Mouse (Mus musculus) stomach, postnatal 0 days (tissue): ENCODE results near the gene 4931406C07Rik. TPM values are rescaled to one million over a fixed set of nuclear protein-coding genes. Genes with fewer than 3 reads are reported as not detected.

ENCODE experiments used
- ATAC-seq: fragments of 200-750 bp; cut with Nextera tagmentation; 2 replicates; pipeline ENCODE4 v1.8.0; 2017; ENCODE audit not compliant: low FRiP score, low TSS enrichment
- DNase-seq: peaks from one replicate; pipeline ENCODE4 v3.0.0-alpha.2; 2016; ENCODE audit warnings: low spot score
- H3K27ac ChIP-seq: fragments of 300-500 bp; sonication (generic); replicated peaks from 2 replicates; pipeline ENCODE4 v1.5.1; 2014; ENCODE audit warnings: mild to moderate bottlenecking, control low read depth
- H3K27me3 ChIP-seq: fragments of 300-500 bp; sonication (generic); 2 replicates; pipeline ENCODE4 v1.6.1; 2014; ENCODE audit warnings: low read length; ENCODE audit not compliant: control insufficient read depth, insufficient read depth
- H3K36me3 ChIP-seq: fragments of 300-500 bp; sonication (generic); 2 replicates; pipeline ENCODE4 v1.6.1; 2014; ENCODE audit warnings: low read length, mixed read lengths; ENCODE audit not compliant: control insufficient read depth, insufficient read depth
- H3K4me1 ChIP-seq: fragments of 300-500 bp; sonication (generic); replicated peaks from 2 replicates; pipeline ENCODE4 v1.6.1; 2014; ENCODE audit warnings: antibody characterized with exemption; ENCODE audit not compliant: control insufficient read depth, insufficient read depth
- H3K4me2 ChIP-seq: fragments of 300-500 bp; sonication (generic); replicated peaks from 2 replicates; pipeline ENCODE4 v1.6.1; 2014; ENCODE audit warnings: low read depth, mild to moderate bottlenecking, control low read depth, moderate library complexity
- H3K4me3 ChIP-seq: fragments of 300-500 bp; sonication (generic); 2 replicates; pipeline ENCODE4 v1.5.1; 2014; ENCODE audit warnings: low read depth, low read length, control low read depth
- H3K9ac ChIP-seq: fragments of 300-500 bp; sonication (generic); 2 replicates; pipeline ENCODE4 v1.6.1; 2014; ENCODE audit warnings: mild to moderate bottlenecking, low read length, control low read depth, mixed read lengths
- H3K9me3 ChIP-seq: fragments of 300-500 bp; sonication (generic); 2 replicates; pipeline ENCODE4 v1.6.1; 2016; ENCODE audit warnings: low read length; ENCODE audit not compliant: control insufficient read depth
- CTCF ChIP-seq: IDR thresholded peaks from 2 replicates; pipeline ENCODE4 v1.5.1; 2016; ENCODE audit warnings: antibody characterized with exemption, low read depth, mild to moderate bottlenecking, moderate library complexity
- EP300 ChIP-seq: optimal IDR thresholded peaks from 2 replicates; pipeline ENCODE3; 2016; ENCODE audit warnings: antibody characterized with exemption
- WGBS: fragments of 180-500 bp; shearing (Covaris S2); extraction: QIAGEN DNeasy Blood & Tissue Kit; methylation state at CpG from one replicate; pipeline ENCODE4 v1.1.7; 2014; 5-methylcytosine and 5-hydroxymethylcytosine counted together
- polyA plus RNA-seq: library from polyadenylated mRNA; unstranded; fragments of >200 nt; fragmentation: Nextera tagmentation; extraction: Ambion mirVana; gene quantifications from 2 replicates; pipeline ENCODE4 v1.2.1, GENCODE M21; 2015

Gene 4931406C07Rik
- polyA plus RNA-seq, 1 experiment from 2014 or later, result 6.7 TPM

DNA sequence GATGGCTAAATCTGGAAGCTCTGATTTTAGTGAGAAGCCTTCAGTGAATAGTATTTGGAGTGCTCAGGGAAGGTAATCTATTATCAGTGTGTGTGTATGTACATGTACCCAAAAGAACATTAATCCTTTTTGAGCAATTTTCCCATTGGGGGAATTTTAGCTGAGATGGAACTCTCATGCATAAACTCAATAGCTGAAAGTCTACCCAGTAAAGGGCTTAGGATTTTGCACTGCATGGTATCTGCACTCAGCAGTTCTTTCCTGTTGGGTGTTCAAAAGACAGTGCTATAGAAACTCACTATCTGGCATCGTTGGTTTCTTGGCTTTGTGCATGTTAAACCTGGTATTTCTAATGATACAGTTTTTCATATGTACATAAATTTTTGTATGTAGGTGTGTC, 8.4 kb upstream of the 4931406C07Rik start:
- no peak overlapping the region for H3K4me3 ChIP-seq

DNA sequence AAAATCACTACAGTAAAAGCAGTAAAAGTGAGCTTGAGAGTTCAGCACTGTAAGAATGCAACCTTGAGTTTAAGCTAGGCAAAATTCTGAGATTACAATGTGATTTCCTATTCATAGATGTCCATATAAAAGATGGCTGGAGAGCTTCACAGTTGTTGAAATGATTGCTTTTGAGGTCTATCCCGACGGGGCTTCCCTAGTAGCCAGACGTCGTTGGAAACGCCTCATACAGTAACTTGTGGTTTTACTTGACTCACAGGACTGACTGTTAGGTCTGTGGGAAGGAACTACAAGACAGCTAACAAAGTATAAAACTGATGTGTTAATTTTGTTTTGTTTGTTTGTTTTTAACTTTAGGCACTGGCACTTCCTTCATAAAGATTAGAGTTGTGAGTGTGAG, 7.4 kb upstream of the 4931406C07Rik start:
- no peak overlapping the region for H3K4me3 ChIP-seq
- H3K27me3 ChIP-seq, result no peaks in the 10 kb centered on the region
- H3K9ac ChIP-seq, result no peak overlapping the region
- H3K36me3 ChIP-seq, result peaks cover 26% of the 10 kb centered on the region
- no peak for DNase-seq
- no peak overlapping the region for H3K4me2 ChIP-seq
- TF ChIP-seq CTCF, result no peak
- no peak for TF ChIP-seq EP300
- H3K4me1 ChIP-seq, result 0 out of 2 replicates have a peak, but pooled peaks cover 3% of the 10 kb centered on the region
- no peaks in the 10 kb centered on the region for H3K9me3 ChIP-seq
- 89% methylated on average over 5 of the region's 5 CpGs for WGBS
- no peak overlapping the region for H3K27ac ChIP-seq
- no peak for ATAC-seq

More for the DNA sequence above, 8.4 kb upstream of the 4931406C07Rik start:
- Histone ChIP-seq H3K4me2 (no peak overlapping the region), H3K36me3 (peaks cover 18% of the 10 kb centered on the region), H3K27me3 (no peaks in the 10 kb centered on the region), H3K27ac (no peak overlapping the region), H3K4me1 (no peaks in the 10 kb centered on the region), H3K9ac (no peak overlapping the region), H3K9me3 (no peaks in the 10 kb centered on the region)
- WGBS, result 92% methylated on average over 1 of the region's 1 CpGs
- no peak for DNase-seq
- no peak for ATAC-seq
- no peak for TF ChIP-seq EP300

DNA sequence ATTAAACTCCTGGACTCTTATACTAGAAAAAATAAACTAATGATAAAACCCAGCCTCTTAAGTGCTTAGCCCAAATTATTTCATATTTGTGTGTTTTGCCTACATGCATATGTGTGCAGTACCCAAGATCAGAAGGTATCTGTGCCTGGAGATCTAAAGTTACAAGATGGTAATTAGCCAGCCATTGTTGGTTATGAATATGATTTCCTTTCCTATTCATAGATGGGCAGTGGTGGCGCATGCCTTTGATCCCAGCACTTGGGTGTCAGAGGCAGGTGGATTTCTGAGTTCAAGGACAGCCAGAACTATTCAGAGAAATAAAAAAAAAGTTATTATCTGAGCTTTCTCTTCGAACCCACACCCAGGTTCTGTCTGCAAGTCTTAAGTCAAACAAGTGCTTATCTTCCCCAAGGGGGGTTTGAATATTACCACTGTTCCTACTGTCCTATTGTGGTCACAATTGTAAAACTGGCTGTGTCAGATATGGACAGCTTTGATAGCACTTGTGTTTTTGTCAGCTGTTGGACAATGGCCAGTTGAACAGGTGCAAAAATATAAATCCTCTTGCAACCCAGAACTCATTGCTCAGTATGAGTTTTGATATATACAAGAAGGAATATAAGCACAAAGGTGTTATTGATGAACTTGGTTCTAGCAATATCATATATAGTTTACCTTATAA, 5.9 kb upstream of the 4931406C07Rik start:
- WGBS, result 91% methylated on average over 2 of the region's 2 CpGs
- no peaks in the 10 kb centered on the region for H3K9me3 ChIP-seq
- ATAC-seq (no peak), DNase-seq (no peak)
- H3K27me3 ChIP-seq, result no peaks in the 10 kb centered on the region
- H3K4me1 ChIP-seq, result 0 out of 2 replicates have a peak, but pooled peaks cover 3% of the 10 kb centered on the region
- no peak for TF ChIP-seq EP300
- TF ChIP-seq CTCF, result no peak
- H3K4me2 ChIP-seq, result no peak overlapping the region
- no peak overlapping the region for H3K4me3 ChIP-seq
- H3K27ac ChIP-seq, result no peak overlapping the region
- H3K36me3 ChIP-seq, result peaks cover 26% of the 10 kb centered on the region
- no peak overlapping the region for H3K9ac ChIP-seq

DNA sequence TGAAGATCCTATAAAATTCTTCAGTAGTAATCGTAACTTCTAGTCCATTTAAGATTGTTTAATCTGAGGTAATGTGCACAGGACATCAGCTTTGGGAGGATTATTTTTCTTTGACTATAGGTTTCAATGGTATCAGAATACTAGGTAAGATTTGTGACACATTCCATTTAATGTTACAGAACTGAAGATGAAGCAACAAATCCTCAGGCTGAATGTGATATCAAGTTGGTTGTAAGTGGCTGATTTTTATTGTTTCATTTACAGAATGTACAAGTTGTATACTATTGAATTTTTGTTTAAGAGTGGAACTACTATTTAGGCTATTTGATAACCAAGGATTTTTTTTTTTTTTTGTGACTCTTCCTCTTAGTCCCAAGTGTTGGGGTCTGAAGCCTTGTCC, 3.9 kb upstream of the 4931406C07Rik start:
- H3K4me3 ChIP-seq, result no peak overlapping the region
- peaks cover 23% of the 10 kb centered on the region for H3K36me3 ChIP-seq

DNA sequence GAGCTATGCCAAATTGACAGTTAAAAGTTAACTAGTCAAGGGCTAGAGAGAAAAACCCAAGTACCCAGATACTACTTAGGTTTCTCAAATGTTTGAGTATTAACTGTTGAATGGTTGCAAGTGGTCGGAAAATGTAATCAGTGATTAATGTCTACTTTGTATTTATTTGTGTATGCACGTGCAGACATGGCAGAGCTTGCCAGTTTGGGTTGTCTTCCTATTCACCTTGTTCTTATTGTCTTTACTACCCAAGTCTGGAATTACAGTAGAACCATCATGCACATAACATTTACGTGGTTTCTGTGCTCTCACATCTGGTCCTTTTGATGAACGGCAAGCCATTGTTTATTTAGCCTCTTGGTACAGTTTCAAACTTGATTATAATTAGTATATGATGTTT, 3.2 kb upstream of the 4931406C07Rik start:
- no peak overlapping the region for H3K27ac ChIP-seq
- no peaks in the 10 kb centered on the region for H3K9me3 ChIP-seq
- H3K4me3 ChIP-seq, result no peak overlapping the region
- ATAC-seq, result no peak
- H3K4me2 ChIP-seq, result no peak overlapping the region
- H3K36me3 ChIP-seq, result peaks cover 19% of the 10 kb centered on the region
- DNase-seq, result no peak
- WGBS, result 26% methylated on average over 4 of the region's 4 CpGs
- H3K4me1 ChIP-seq, result 0 out of 2 replicates have a peak, but pooled peaks cover 3% of the 10 kb centered on the region
- H3K27me3 ChIP-seq, result no peaks in the 10 kb centered on the region
- H3K9ac ChIP-seq, result no peak overlapping the region
- TF ChIP-seq EP300 (no peak), CTCF (no peak)

More for the DNA sequence above, 3.9 kb upstream of the 4931406C07Rik start:
- no peaks in the 10 kb centered on the region for H3K27me3 ChIP-seq
- no peak for TF ChIP-seq EP300
- no peak overlapping the region for H3K9ac ChIP-seq
- ATAC-seq, result no peak
- H3K4me1 ChIP-seq, result 0 out of 2 replicates have a peak, but pooled peaks cover 3% of the 10 kb centered on the region
- H3K9me3 ChIP-seq, result no peaks in the 10 kb centered on the region
- no peak overlapping the region for H3K4me2 ChIP-seq
- H3K27ac ChIP-seq, result no peak overlapping the region
- WGBS, result 78% methylated on average over 1 of the region's 1 CpGs
- DNase-seq, result no peak

DNA sequence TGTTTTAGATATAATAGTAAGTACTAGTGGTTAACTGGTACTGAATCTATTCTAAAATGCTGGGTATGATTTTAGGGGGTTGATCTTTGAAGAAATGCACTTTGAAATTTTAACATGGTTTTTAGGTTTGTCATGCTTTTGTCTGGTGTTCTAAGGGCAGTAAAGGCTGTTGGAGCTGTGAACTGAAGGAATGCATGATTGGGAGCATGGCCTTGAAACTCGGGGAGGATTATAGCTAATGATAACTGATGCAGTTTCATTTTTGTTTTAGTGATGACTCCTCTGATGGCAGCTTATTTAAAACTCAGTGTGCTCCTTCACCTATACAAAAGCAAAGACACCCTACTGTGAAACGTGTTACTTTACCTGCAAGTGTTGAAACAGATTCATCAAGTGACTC, 2.0 kb upstream of the 4931406C07Rik start:
- Histone ChIP-seq H3K4me3 (no peak overlapping the region), H3K9me3 (no peaks in the 10 kb centered on the region), H3K27me3 (no peaks in the 10 kb centered on the region), H3K4me1 (0 out of 2 replicates have a peak, but pooled peaks cover 3% of the 10 kb centered on the region), H3K9ac (no peak overlapping the region), H3K36me3 (peaks cover 19% of the 10 kb centered on the region), H3K4me2 (no peak overlapping the region), H3K27ac (no peak overlapping the region)
- ATAC-seq (no peak), DNase-seq (no peak)
- TF ChIP-seq CTCF (no peak), EP300 (no peak)
- 36% methylated on average over 2 of the region's 2 CpGs for WGBS
